In genomic region chr8:10445011-10445410, GRCm38 (mm10) we compare ENCODE assay signal across 20 mouse cellular contexts.
DNase-seq lines count a peak whose midpoint lies in the region; ATAC-seq lines count a peak whose summit lies in the region.
"Had no signal": no experiment of that assay in that cellular context is flagged by ENCODE, and none has a peak within 500 bp of the region (broad histone marks: within the 10 kb centered on the region; RNA-seq: fewer than 3 reads in every experiment).

No protein-coding gene starts in this region.

- DNase-seq in adrenal gland, adult (ENCODE audit: inconsistent age in 2 of 2, low spot score in 1 of 2) = peak; percentile 51 to 72
- DNase-seq in adrenal gland, postnatal 25 days = no peak
- peak; percentile 6 for DNase-seq in adrenal gland, adult 8-10 months
- DNase-seq in adrenal gland, adult 18-20 months (ENCODE audit: low spot score in 2 of 2) = no peak
- peak; percentile 11 for DNase-seq in R1 (ENCODE audit: low read depth, low spot score)
- peak; percentile 29 for DNase-seq in adrenal gland, postnatal 14 days
- no peak for DNase-seq in embryo, embryonic 10.5 days (ENCODE audit: low spot score)
- DNase-seq: B cell, adult 2 months; cerebellum, adult 11-12 months; cerebellum, adult 2 months; cerebellum, adult 9-10 months; cerebellum, postnatal 10 days; cerebellum, postnatal 25 days; embryo, embryonic 11 days; gastrocnemius, adult 2 months had no signal

- ATAC-seq in erythroid progenitor cell, adult 5-6 weeks (replicated peaks; ENCODE audit: low FRiP score, poor library complexity, severe bottlenecking) = no peak
- ATAC-seq: CD4-positive, CD25-positive, alpha-beta regulatory T cell, adult 4 months; forebrain, embryonic 13.5 days; forebrain, embryonic 15.5 days; Patski had no signal

Comparison
In these comparisons a context has a peak if more than half of its experiments do, and no peak if none do; other contexts are left out.
1. DNase-seq: peak in adrenal gland, adult (2 of 2), adrenal gland, adult 8-10 months (single experiment), R1 (single experiment) and adrenal gland, postnatal 14 days (single experiment); none in adrenal gland, postnatal 25 days (single experiment), adrenal gland, adult 18-20 months (0 of 2) and embryo, embryonic 10.5 days (single experiment).